Mouse (Mus musculus): Measurements from ENCODE around the gene Atp6v0c.

- TF ChIP-seq CTCF (IDR thresholded peaks at IDR 0.05; ENCODE audit: borderline replicate concordance, extremely low read depth, insufficient read depth, insufficient read length) (no peak), POLR2A (IDR thresholded peaks at IDR 0.05; ENCODE audit: borderline replicate concordance, extremely low read depth, insufficient read depth, insufficient read length, poor library complexity, severe bottlenecking) (no peak)
Observed at GRCm38 (mm10) chr17:24203068-24203467, 33.6 kb upstream of the Atp6v0c start.

Measured in brain, embryonic 14.5 days (tissue).